In the genomic region with DNA sequence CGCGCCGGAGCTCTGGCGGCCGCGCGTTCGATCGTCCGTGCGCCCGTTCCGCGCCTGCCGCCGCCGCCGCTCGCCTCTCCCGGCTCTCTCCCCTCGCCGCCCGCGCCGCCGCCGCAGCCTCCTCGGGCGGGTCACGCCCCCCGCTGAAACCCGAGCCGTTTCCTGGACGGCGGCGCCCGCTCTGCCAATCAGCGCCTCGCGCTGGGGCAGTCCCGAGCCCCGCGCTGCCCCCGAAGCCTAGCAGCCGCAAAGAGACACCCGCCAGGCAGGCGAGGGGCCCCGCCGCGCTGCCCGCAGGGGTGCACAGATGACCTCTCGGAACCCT, we compare ENCODE assay signal across 8 mouse cellular contexts.
DNase-seq lines count a peak whose midpoint lies in the region; ATAC-seq and TF ChIP-seq lines count a peak whose summit lies in the region.

No protein-coding gene starts in this region.

- TF ChIP-seq CTCF in kidney, adult 2 months (conservative IDR thresholded peaks at IDR 0.05; ENCODE audit: insufficient read depth, insufficient read length, low read depth, low read length) = no peak
- TF ChIP-seq CTCF in liver, postnatal 0 days (IDR thresholded peaks at IDR 0.05; ENCODE audit: low read depth) = no peak

- H3K4me2 ChIP-seq in embryonic facial prominence, embryonic 13.5 days = peak overlapping the region; percentile 70
- peak overlapping the region; percentile 73 for H3K4me2 ChIP-seq in liver, postnatal 0 days (ENCODE audit: low read depth, low read length)
- peak overlapping the region; percentile 97 for H3K4me2 ChIP-seq in neural tube, embryonic 15.5 days

- ATAC-seq in embryonic facial prominence, embryonic 13.5 days (ENCODE audit: insufficient number of reproducible peaks, insufficient read depth, low FRiP score, low TSS enrichment, low read depth) = peak; percentile 92
- ATAC-seq in liver, postnatal 0 days = peak; percentile 89
- ATAC-seq in neural tube, embryonic 15.5 days (ENCODE audit: low FRiP score) = peak; percentile 39; the same call in 1 of the 2 replicates

- H3K36me3 ChIP-seq in embryonic facial prominence, embryonic 13.5 days = peaks cover 11% of the 10 kb centered on the region
- H3K36me3 ChIP-seq in heart, embryonic 10.5 days = no peaks in the 10 kb centered on the region; the same call in 1 of the 2 replicates
- H3K36me3 ChIP-seq in kidney, adult 2 months (ENCODE audit: control insufficient read depth, insufficient read depth, low read length) = no peaks in the 10 kb centered on the region
- H3K36me3 ChIP-seq in liver, postnatal 0 days (replicated peaks; ENCODE audit: insufficient read depth, low read length) = no peaks in the 10 kb centered on the region
- no peaks in the 10 kb centered on the region for H3K36me3 ChIP-seq in neural tube, embryonic 15.5 days

- H3K27me3 ChIP-seq in embryonic facial prominence, embryonic 13.5 days = no peaks in the 10 kb centered on the region
- peaks cover 18% of the 10 kb centered on the region; the same call in 1 of the 2 replicates for H3K27me3 ChIP-seq in heart, embryonic 10.5 days (ENCODE audit: insufficient read depth, poor library complexity, severe bottlenecking)
- no peaks in the 10 kb centered on the region for H3K27me3 ChIP-seq in kidney, adult 2 months (replicated peaks; ENCODE audit: control insufficient read depth, insufficient read depth, low read length)
- peaks cover 25% of the 10 kb centered on the region for H3K27me3 ChIP-seq in liver, postnatal 0 days (ENCODE audit: insufficient read depth, low read length)
- no peaks in the 10 kb centered on the region for H3K27me3 ChIP-seq in neural tube, embryonic 15.5 days (replicated peaks)

- DNase-seq in layer of hippocampus, postnatal 14 days (ENCODE audit: low spot score in 2 of 2) = peak; percentile 35 to 40
- no peak for DNase-seq in layer of hippocampus, adult 9-10 months (ENCODE audit: low spot score)
- peak; percentile 91 for DNase-seq in heart, embryonic 10.5 days (ENCODE audit: low spot score)
- peak; percentile 81 for DNase-seq in kidney, adult 2 months
- DNase-seq in liver, postnatal 0 days = peak; percentile 81
- peak; percentile 75 to 79 for DNase-seq in urinary bladder, adult 18-20 months (ENCODE audit: low spot score in 2 of 2)

- under 1% methylated on average over 49 of the region's 52 CpGs for WGBS in embryonic facial prominence, embryonic 13.5 days
- under 1% methylated on average over 45 of the region's 52 CpGs for WGBS in heart, embryonic 10.5 days
- WGBS in kidney, adult 2 months = under 1% methylated on average over 52 of the region's 52 CpGs
- WGBS in liver, postnatal 0 days (ENCODE audit: insufficient replicate concordance) = under 1% methylated on average over 30 of the region's 52 CpGs
- WGBS in neural tube, embryonic 15.5 days = under 1% methylated on average over 45 of the region's 52 CpGs

- H3K4me1 ChIP-seq in embryonic facial prominence, embryonic 13.5 days = peaks cover 30% of the 10 kb centered on the region
- peaks cover 42% of the 10 kb centered on the region for H3K4me1 ChIP-seq in heart, embryonic 10.5 days
- H3K4me1 ChIP-seq in kidney, adult 2 months (ENCODE audit: control insufficient read depth, insufficient read depth, low read length) = no peaks in the 10 kb centered on the region
- peaks cover 3% of the 10 kb centered on the region; the same call in 1 of the 2 replicates for H3K4me1 ChIP-seq in liver, postnatal 0 days (ENCODE audit: insufficient read depth)
- H3K4me1 ChIP-seq in neural tube, embryonic 15.5 days = peaks cover 66% of the 10 kb centered on the region

- H3K9ac ChIP-seq in embryonic facial prominence, embryonic 13.5 days = peak overlapping the region; percentile 98
- H3K9ac ChIP-seq in liver, postnatal 0 days (replicated peaks) = peak overlapping the region; percentile 54; the same call in 1 of the 2 replicates
- peak overlapping the region; percentile 77 for H3K9ac ChIP-seq in neural tube, embryonic 15.5 days (replicated peaks)

- H3K9me3 ChIP-seq in embryonic facial prominence, embryonic 13.5 days = no peaks in the 10 kb centered on the region
- H3K9me3 ChIP-seq in heart, embryonic 10.5 days = no peaks in the 10 kb centered on the region
- H3K9me3 ChIP-seq in liver, postnatal 0 days (ENCODE audit: low read length) = no peaks in the 10 kb centered on the region
- H3K9me3 ChIP-seq in neural tube, embryonic 15.5 days (replicated peaks) = no peaks in the 10 kb centered on the region

- no peak for TF ChIP-seq POLR2A in kidney, adult 2 months (IDR thresholded peaks at IDR 0.05; ENCODE audit: low read depth, low read length)

- H3K27ac ChIP-seq in embryonic facial prominence, embryonic 13.5 days = peak overlapping the region; percentile 98
- H3K27ac ChIP-seq in heart, embryonic 10.5 days = peak overlapping the region; percentile 89
- H3K27ac ChIP-seq in kidney, adult 2 months (ENCODE audit: insufficient read depth, low read depth, low read length) = peak overlapping the region; percentile 48
- H3K27ac ChIP-seq in liver, postnatal 0 days (ENCODE audit: low read depth) = peak overlapping the region; percentile 1; the same call in 1 of the 2 replicates
- peak overlapping the region; percentile 82 for H3K27ac ChIP-seq in neural tube, embryonic 15.5 days (replicated peaks)

- H3K4me3 ChIP-seq in embryonic facial prominence, embryonic 13.5 days = peak overlapping the region; percentile 90
- H3K4me3 ChIP-seq in heart, embryonic 10.5 days = peak overlapping the region; percentile 76
- peak overlapping the region; percentile 54 for H3K4me3 ChIP-seq in kidney, adult 2 months (ENCODE audit: insufficient read depth, low read depth, low read length)
- H3K4me3 ChIP-seq in liver, postnatal 0 days (ENCODE audit: low read depth, low read length) = peak overlapping the region; percentile 54
- peak overlapping the region; percentile 70 for H3K4me3 ChIP-seq in neural tube, embryonic 15.5 days (replicated peaks)

- TF ChIP-seq EP300 in liver, postnatal 0 days (IDR thresholded peaks at IDR 0.05; ENCODE audit: low read depth) = no peak

Comparison
In these comparisons a context has a peak if more than half of its experiments do, and no peak if none do; other contexts are left out.
1. ATAC-seq: peak in every context shown above with its lines; median percentile 92 in embryonic facial prominence, embryonic 13.5 days; 89 in liver, postnatal 0 days; 39 in neural tube, embryonic 15.5 days.
2. H3K27ac ChIP-seq: peak in every context shown above with its lines; median percentile 98 in embryonic facial prominence, embryonic 13.5 days; 89 in heart, embryonic 10.5 days; 82 in neural tube, embryonic 15.5 days; 48 in kidney, adult 2 months; 1 in liver, postnatal 0 days.